Mouse (Mus musculus) G1E (cell line): ENCODE measurements at regions not wholly inside any gene's neighbourhood (a gene's known extent, or its start where the extent isn't known, plus 50 kb on each side); places are given as distances from the start of the nearest gene placed in this dataset.

Source experiments
- ATAC-seq: 2 replicates; pipeline ENCODE4 v1.8.0; 2016; ENCODE audit warnings: mild to moderate bottlenecking; ENCODE audit not compliant: insufficient number of reproducible peaks, poor library complexity, low FRiP score, severe bottlenecking; ENCODE audit errors: extremely low read depth
- DNase-seq: peaks from one replicate; pipeline ENCODE4 v3.0.0; 2012; ENCODE audit warnings: low spot score
- H3K27me3 ChIP-seq: 2 replicates; pipeline ENCODE4 v1.6.1; 2012; ENCODE audit warnings: mild to moderate bottlenecking, low read length, inconsistent platforms; ENCODE audit not compliant: insufficient read depth
- H3K36me3 ChIP-seq: replicated peaks from 2 replicates; pipeline ENCODE3; 2012; ENCODE audit warnings: mild to moderate bottlenecking, inconsistent platforms
- H3K4me1 ChIP-seq: 2 replicates; pipeline ENCODE4 v1.6.1; 2012; ENCODE audit warnings: low read depth, low read length, inconsistent platforms, mixed read lengths; ENCODE audit not compliant: insufficient read depth
- H3K4me3 ChIP-seq: 2 replicates; pipeline ENCODE4 v1.5.1; 2012; ENCODE audit warnings: low read depth, mild to moderate bottlenecking, inconsistent platforms, low read length, moderate library complexity, mixed read lengths
- H3K9me3 ChIP-seq: replicated peaks from 2 replicates; pipeline ENCODE4 v1.6.1; 2012; ENCODE audit warnings: inconsistent platforms
- CTCF ChIP-seq: IDR thresholded peaks from 2 replicates; pipeline ENCODE4 v1.5.1; 2012; ENCODE audit warnings: low read depth, low read length, inconsistent platforms, mixed read lengths
- GATA1 ChIP-seq: IDR thresholded peaks from 2 replicates; pipeline ENCODE4 v1.6.1; 2012; ENCODE audit warnings: borderline replicate concordance, low read length, inconsistent platforms, mixed read lengths
- GATA2 ChIP-seq: IDR thresholded peaks from 2 replicates; pipeline ENCODE4 v1.6.1; 2012; ENCODE audit warnings: low read depth, low read length, inconsistent platforms, borderline replicate concordance
- POLR2AphosphoS5 ChIP-seq: IDR thresholded peaks from 2 replicates; pipeline ENCODE4 v1.6.1; 2012; ENCODE audit warnings: low read depth, low read length, inconsistent platforms; ENCODE audit not compliant: insufficient replicate concordance
- TAL1 ChIP-seq: conservative IDR thresholded peaks from 2 replicates; pipeline ENCODE4 v1.6.1; 2012; ENCODE audit warnings: low read depth, low read length, inconsistent platforms, mixed read lengths

DNA sequence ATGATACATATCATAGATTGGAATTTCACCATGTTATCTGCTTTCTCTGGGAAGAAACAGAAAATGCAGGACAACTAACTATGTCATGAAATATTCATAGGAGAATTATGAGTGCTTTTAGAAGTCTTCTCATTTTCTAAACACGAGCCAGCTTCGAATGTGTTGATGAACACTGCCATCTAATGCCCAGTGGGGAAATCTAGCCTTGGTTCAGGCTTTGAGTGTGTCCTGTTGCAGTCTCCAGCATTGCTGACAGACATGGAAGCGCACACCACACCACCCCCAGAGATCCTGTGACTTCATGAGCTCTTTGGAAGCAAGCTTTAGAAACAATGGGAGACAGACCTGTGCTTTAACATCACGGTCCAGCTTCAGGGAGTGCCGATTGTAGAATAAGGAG, 178.8 kb upstream of the Gpc5 start:
- no peaks in the 10 kb centered on the region for H3K27me3 ChIP-seq
- ATAC-seq = no peak

GRCm38 (mm10) chr14:114945744-114946143, 146.3 kb upstream of the Gpc5 start:
- Histone ChIP-seq H3K4me3 (no peak overlapping the region), H3K4me1 (no peaks in the 10 kb centered on the region), H3K9me3 (peaks cover 5% of the 10 kb centered on the region), H3K27me3 (no peaks in the 10 kb centered on the region), H3K36me3 (no peaks in the 10 kb centered on the region)
- no peak for DNase-seq
- ATAC-seq = 0 out of 2 replicates have a peak, but pooled peaks have one; percentile 15
- TF ChIP-seq GATA2 = no peak
- no peak for TF ChIP-seq TAL1
- TF ChIP-seq POLR2AphosphoS5 = no peak
- TF ChIP-seq CTCF = no peak
- TF ChIP-seq GATA1 = no peak

More for the DNA sequence above, 178.8 kb upstream of the Gpc5 start:
- no peaks in the 10 kb centered on the region for H3K36me3 ChIP-seq
- peaks cover 9% of the 10 kb centered on the region for H3K9me3 ChIP-seq
- no peaks in the 10 kb centered on the region for H3K4me1 ChIP-seq
- H3K4me3 ChIP-seq = no peak overlapping the region
- TF ChIP-seq GATA2 = no peak
- TF ChIP-seq CTCF = no peak
- no peak for TF ChIP-seq GATA1
- no peak for TF ChIP-seq TAL1
- TF ChIP-seq POLR2AphosphoS5 = no peak
- DNase-seq = no peak

- DNase-seq = no peak
- TF ChIP-seq TAL1 = no peak
- no peak for TF ChIP-seq GATA1
- no peak for TF ChIP-seq GATA2
- no peak for TF ChIP-seq POLR2AphosphoS5
- TF ChIP-seq CTCF = no peak
- Histone ChIP-seq H3K4me1 (no peaks in the 10 kb centered on the region), H3K27me3 (no peaks in the 10 kb centered on the region), H3K4me3 (no peak overlapping the region), H3K9me3 (peaks cover 5% of the 10 kb centered on the region), H3K36me3 (no peaks in the 10 kb centered on the region)
- ATAC-seq = no peak
Observed at GRCm38 (mm10) chr14:114946321-114946720, 145.7 kb upstream of the Gpc5 start.

DNA sequence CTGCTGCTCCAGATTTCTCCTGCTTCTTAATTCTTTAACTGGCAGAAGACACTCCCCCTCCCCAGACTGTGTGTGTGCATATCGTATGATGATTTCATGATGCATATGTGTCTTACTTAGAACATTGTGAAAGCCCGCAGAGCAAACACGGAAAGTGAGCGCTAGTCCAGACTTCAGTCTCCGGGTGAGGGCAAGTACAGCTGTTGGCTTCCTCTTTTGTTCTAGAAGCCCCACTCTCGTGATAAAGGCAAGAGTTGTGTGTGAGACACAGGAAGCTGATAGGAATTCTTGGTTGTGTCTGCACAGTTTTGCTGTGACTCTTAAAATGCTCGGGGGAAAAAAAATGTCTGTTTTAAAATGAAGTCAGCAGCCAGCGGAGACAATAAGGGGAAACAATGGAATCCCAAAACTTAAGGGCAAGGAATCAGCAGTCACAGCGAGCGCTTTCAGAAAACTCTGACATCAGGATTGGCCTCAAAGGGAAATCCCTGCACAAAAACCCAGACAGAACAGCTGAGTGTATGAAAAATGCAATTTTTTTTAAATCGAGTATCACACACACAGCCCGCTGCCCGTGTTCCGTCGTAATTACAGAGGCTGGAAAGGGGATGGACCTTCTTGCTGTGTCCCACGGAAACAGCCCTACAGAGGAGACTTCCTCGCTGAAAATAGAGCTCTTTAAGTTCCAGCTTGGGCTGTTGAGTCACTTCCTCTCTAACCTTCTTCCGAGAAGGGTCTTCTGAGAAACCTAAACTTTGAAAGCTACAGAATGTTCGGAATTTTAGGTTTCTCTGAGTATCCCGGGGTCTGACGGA, 143.5 kb upstream of the Gpc5 start:
- Histone ChIP-seq H3K27me3 (no peaks in the 10 kb centered on the region), H3K4me3 (no peak overlapping the region), H3K9me3 (peaks cover 5% of the 10 kb centered on the region), H3K4me1 (no peaks in the 10 kb centered on the region), H3K36me3 (no peaks in the 10 kb centered on the region)
- DNase-seq (no peak), ATAC-seq (no peak)
- no peak for TF ChIP-seq TAL1
- no peak for TF ChIP-seq CTCF
- TF ChIP-seq GATA2 = no peak
- no peak for TF ChIP-seq GATA1
- TF ChIP-seq POLR2AphosphoS5 = no peak

GRCm38 (mm10) chr14:114949156-114949496, 142.9 kb upstream of the Gpc5 start:
- TF ChIP-seq GATA2 (no peak), POLR2AphosphoS5 (no peak), CTCF (no peak)
- Histone ChIP-seq H3K27me3 (no peaks in the 10 kb centered on the region), H3K36me3 (no peaks in the 10 kb centered on the region), H3K4me3 (no peak overlapping the region), H3K4me1 (no peaks in the 10 kb centered on the region), H3K9me3 (peaks cover 5% of the 10 kb centered on the region)
- ATAC-seq = no peak
- no peak for DNase-seq

DNA sequence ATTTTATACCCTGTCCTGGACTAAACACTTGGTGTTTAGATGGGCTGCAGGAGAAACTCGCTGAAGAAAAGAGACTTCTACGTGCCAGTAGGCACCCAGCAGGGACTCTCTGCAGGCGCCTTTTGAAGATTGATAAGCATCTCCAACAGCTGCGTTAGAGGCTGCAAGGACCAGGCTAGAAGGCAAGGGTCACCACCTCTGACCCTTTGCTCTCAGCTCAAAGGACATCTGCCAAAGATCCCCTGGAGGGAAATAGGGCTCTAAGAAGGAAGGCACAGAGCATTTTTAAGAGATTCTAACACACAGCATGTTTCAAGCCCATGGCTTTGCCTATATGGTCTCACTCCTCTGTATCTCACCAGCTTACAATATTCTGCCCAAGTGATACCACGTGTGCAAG, 139.7 kb upstream of the Gpc5 start:
- no peak overlapping the region for H3K4me3 ChIP-seq
- ATAC-seq (no peak), DNase-seq (no peak)
- no peaks in the 10 kb centered on the region for H3K36me3 ChIP-seq
- H3K9me3 ChIP-seq = no peaks in the 10 kb centered on the region; the same call in 1 of the 2 replicates
- H3K27me3 ChIP-seq = no peaks in the 10 kb centered on the region
- no peaks in the 10 kb centered on the region for H3K4me1 ChIP-seq
- TF ChIP-seq TAL1 = no peak
- no peak for TF ChIP-seq POLR2AphosphoS5
- TF ChIP-seq GATA2 = no peak
- no peak for TF ChIP-seq CTCF
- TF ChIP-seq GATA1 = no peak
